Mouse (Mus musculus) neural tube, embryonic 14.5 days (tissue): Measurements from ENCODE around the gene Lipt2. TPM values are rescaled to one million over a fixed set of nuclear protein-coding genes. Genes with fewer than 3 reads are reported as not detected.
A peak's percentile ranks its signal among the peaks of the same experiment; 100 is the strongest.

ENCODE experiments used
- ATAC-seq: fragments of 200-750 bp; cut with Nextera tagmentation; 2 replicates; pipeline ENCODE4 v1.8.0; 2017; ENCODE audit warnings: low read depth, mild to moderate bottlenecking, moderate TSS enrichment, moderate library complexity
- H3K27ac ChIP-seq: fragments of 300-500 bp; sonication (generic); 2 replicates; pipeline ENCODE4 v1.5.1; 2014; ENCODE audit warnings: low read depth, mild to moderate bottlenecking, control low read depth, low read length, moderate library complexity, mixed read lengths
- H3K27me3 ChIP-seq: fragments of 300-500 bp; sonication (generic); 2 replicates; pipeline ENCODE4 v1.6.1; 2014; ENCODE audit warnings: low read length; ENCODE audit not compliant: control insufficient read depth, insufficient read depth
- H3K36me3 ChIP-seq: fragments of 300-500 bp; sonication (generic); 2 replicates; pipeline ENCODE4 v1.6.1; 2014; ENCODE audit warnings: low read length, mixed read lengths; ENCODE audit not compliant: control insufficient read depth, insufficient read depth
- H3K4me1 ChIP-seq: fragments of 300-500 bp; sonication (generic); 2 replicates; pipeline ENCODE4 v1.6.1; 2014; ENCODE audit warnings: low read length; ENCODE audit not compliant: control insufficient read depth, insufficient read depth
- H3K4me2 ChIP-seq: fragments of 300-500 bp; sonication (generic); 2 replicates; pipeline ENCODE4 v1.6.1; 2014; ENCODE audit warnings: mild to moderate bottlenecking, low read depth, low read length, control low read depth
- H3K4me3 ChIP-seq: fragments of 300-500 bp; sonication (generic); 2 replicates; pipeline ENCODE4 v1.5.1; 2014; ENCODE audit warnings: low read depth, low read length, control low read depth, mixed read lengths
- H3K9ac ChIP-seq: fragments of 300-500 bp; sonication (generic); replicated peaks from 2 replicates; pipeline ENCODE4 v1.6.1; 2014; ENCODE audit warnings: low read depth, mild to moderate bottlenecking, control low read depth, low read length, mixed read lengths
- H3K9me3 ChIP-seq: fragments of 300-500 bp; sonication (generic); 2 replicates; pipeline ENCODE4 v1.6.1; 2016; ENCODE audit warnings: low read length; ENCODE audit not compliant: control insufficient read depth
- WGBS: fragments of 180-500 bp; shearing (Covaris S2); extraction: QIAGEN DNeasy Blood & Tissue Kit; methylation state at CpG from one replicate; pipeline ENCODE4 v1.1.7; 2014; 5-methylcytosine and 5-hydroxymethylcytosine counted together
- polyA plus RNA-seq: library from polyadenylated mRNA; unstranded; fragments of >200 nt; fragmentation: Nextera tagmentation; extraction: Ambion mirVana; gene quantifications from 2 replicates; pipeline ENCODE4 v1.2.1, GENCODE M21; 2014

Gene Lipt2
- polyA plus RNA-seq, 1 experiment from 2014 or later, result 17.6 TPM

DNA sequence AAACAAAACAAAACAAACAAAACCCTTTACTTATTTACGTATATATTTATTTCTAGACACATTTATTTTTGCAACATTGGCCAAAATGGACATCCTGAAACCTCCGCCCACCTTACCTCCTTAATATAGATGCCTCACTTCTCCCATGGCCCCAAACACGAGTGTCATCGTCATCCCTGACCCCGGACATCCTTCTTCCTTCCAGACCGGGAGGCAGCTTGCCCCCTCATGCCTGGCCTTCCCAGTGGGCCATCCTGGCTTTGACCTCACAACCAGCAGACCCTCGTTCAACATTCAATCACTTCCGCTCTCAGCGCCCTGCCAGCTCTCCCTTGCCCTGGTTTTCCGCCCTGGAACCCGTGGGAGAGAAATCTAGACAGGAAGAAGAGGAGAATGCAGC is 8.5 kb upstream of the Lipt2 start:
- H3K4me3 ChIP-seq, result no peak overlapping the region
- no peak overlapping the region for H3K9ac ChIP-seq
- H3K27ac ChIP-seq, result no peak overlapping the region
- H3K36me3 ChIP-seq, result no peaks in the 10 kb centered on the region
- no peaks in the 10 kb centered on the region for H3K9me3 ChIP-seq
- no peaks in the 10 kb centered on the region for H3K27me3 ChIP-seq
- no peak overlapping the region for H3K4me2 ChIP-seq
- 80% methylated on average over 11 of the region's 11 CpGs for WGBS
- no peaks in the 10 kb centered on the region for H3K4me1 ChIP-seq
- no peak for ATAC-seq

DNA sequence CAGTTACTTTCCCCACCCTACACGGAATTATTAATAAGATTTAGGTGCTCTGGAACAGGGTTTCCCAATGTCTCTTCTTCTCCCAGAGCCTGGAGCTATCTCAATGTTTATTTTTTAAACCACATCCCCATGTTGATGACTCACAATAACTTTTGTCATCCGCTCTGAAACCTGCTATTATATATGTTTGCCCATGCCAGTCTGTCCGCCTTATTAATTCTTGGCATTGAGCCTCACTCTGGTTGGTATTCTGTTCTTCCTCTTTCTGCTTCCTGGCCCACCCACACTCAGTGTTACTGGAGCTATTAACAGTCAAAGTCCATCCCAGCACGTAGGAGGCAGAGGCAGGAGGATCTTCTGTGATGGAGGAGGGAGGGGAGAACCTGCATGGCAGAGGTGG is 1.4 kb upstream of the Lipt2 start:
- peaks cover 3% of the 10 kb centered on the region; the same call in 1 of the 2 replicates for H3K4me1 ChIP-seq
- ATAC-seq, result no peak
- no peaks in the 10 kb centered on the region for H3K9me3 ChIP-seq
- H3K27ac ChIP-seq, result no peak overlapping the region
- no peaks in the 10 kb centered on the region for H3K27me3 ChIP-seq
- H3K9ac ChIP-seq, result no peak overlapping the region
- 83% methylated on average over 4 of the region's 4 CpGs for WGBS
- no peak overlapping the region for H3K4me3 ChIP-seq
- no peak overlapping the region for H3K4me2 ChIP-seq
- no peaks in the 10 kb centered on the region for H3K36me3 ChIP-seq

DNA sequence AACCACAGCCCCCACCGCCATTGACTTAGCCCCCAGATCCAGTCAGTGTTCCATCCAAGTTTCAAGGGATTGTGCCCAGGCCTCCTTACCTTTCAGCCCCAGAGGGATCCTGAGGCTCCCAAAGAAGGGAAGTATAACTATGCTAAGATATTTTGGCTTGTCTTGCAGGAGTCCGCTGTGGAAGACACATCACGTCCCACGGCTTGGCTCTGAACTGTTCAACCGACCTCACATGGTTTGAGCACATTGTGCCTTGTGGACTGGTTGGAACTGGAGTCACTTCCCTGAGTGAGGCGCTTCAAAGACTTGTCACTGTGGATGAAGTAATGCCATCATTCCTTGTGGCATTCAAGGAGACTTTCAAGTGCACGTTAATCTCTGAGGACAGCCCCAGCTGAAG is 929 bp downstream of the Lipt2 start:
- Histone ChIP-seq H3K4me2 (peak overlapping the region; percentile 74), H3K36me3 (no peaks in the 10 kb centered on the region), H3K27me3 (no peaks in the 10 kb centered on the region), H3K4me3 (peak overlapping the region; percentile 83), H3K9me3 (no peaks in the 10 kb centered on the region), H3K27ac (peak overlapping the region; percentile 88), H3K9ac (peak overlapping the region; percentile 83), H3K4me1 (peaks cover 3% of the 10 kb centered on the region; the same call in 1 of the 2 replicates)
- ATAC-seq, result peak; percentile 12; the same call in 1 of the 2 replicates
- 72% methylated on average over 7 of the region's 7 CpGs for WGBS

DNA sequence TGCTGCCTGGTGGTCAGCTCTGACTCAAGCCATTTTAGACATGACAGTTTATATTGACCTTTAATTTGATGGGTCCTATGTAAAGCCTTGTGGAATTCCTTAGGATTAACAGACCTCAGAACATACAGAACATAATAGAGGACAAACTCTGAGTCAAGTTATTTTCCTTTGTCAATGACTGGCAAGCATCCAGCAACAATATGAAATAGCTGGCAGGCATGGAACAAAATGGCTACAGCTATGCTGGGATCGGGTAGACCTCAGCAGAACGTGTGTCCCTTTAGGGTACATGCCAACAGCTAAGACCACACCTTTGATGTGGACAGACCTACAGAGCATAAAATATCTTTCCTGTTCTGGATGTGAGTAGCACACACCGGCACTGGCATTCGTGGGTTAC is 4.4 kb downstream of the Lipt2 start:
- H3K36me3 ChIP-seq, result no peaks in the 10 kb centered on the region
- no peak overlapping the region for H3K9ac ChIP-seq
- H3K27ac ChIP-seq, result no peak overlapping the region
- H3K4me2 ChIP-seq, result no peak overlapping the region
- 82% methylated on average over 4 of the region's 4 CpGs for WGBS
- H3K9me3 ChIP-seq, result no peaks in the 10 kb centered on the region
- no peak overlapping the region for H3K4me3 ChIP-seq
- H3K4me1 ChIP-seq, result peaks cover 3% of the 10 kb centered on the region; the same call in 1 of the 2 replicates
- H3K27me3 ChIP-seq, result no peaks in the 10 kb centered on the region
- ATAC-seq, result no peak

DNA sequence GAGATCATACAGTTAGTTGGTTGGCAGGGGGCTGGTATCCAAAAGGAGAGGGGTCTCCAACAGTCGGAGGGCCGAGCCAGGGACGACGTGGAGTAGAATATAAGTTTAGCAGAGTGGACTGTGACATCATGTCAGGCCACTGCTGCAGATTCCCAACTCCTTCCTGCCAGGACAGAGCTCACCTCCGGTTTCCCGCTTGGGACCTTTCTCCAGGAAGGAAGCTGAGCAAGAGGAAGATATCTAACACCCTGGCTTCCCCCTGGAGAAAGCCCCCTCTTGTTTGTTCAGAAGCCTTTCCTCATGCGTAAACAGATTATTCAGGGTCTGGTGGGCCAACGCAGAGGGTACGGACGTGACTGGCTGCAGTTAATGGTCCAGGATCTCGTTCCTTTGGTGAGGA is 9.6 kb downstream of the Lipt2 start:
- ATAC-seq, result no peak
- Histone ChIP-seq H3K36me3 (no peaks in the 10 kb centered on the region), H3K4me2 (no peak overlapping the region), H3K27ac (no peak overlapping the region), H3K9me3 (no peaks in the 10 kb centered on the region), H3K4me3 (no peak overlapping the region), H3K27me3 (no peaks in the 10 kb centered on the region), H3K4me1 (no peaks in the 10 kb centered on the region), H3K9ac (no peak overlapping the region)
- 77% methylated on average over 11 of the region's 11 CpGs for WGBS

DNA sequence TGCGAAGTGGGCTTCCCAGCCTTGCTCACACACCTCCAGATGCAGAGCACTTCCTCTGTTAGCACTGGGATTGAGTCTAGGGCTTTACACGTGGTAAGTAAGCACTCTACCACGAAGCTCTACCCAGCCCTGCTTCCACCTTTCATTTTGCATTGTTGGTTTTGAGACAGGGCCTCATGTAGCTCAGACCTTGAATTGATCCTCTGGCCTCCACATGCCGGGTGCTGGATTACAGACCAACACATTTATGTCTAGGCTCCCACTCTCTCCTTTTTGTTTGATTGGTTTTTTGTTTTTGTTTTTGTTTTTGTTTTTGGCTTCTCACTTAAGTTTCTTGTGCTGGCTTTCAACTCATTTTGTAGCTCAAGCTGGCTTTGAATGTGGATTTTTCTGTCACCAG is 11.7 kb downstream of the Lipt2 start:
- no peak overlapping the region for H3K4me3 ChIP-seq
- no peaks in the 10 kb centered on the region for H3K27me3 ChIP-seq
- no peak overlapping the region for H3K4me2 ChIP-seq
- H3K27ac ChIP-seq, result no peak overlapping the region
- no peak for ATAC-seq
- H3K9me3 ChIP-seq, result no peaks in the 10 kb centered on the region
- H3K36me3 ChIP-seq, result no peaks in the 10 kb centered on the region
- H3K4me1 ChIP-seq, result no peaks in the 10 kb centered on the region
- 61% methylated on average over 4 of the region's 4 CpGs for WGBS
- no peak overlapping the region for H3K9ac ChIP-seq

DNA sequence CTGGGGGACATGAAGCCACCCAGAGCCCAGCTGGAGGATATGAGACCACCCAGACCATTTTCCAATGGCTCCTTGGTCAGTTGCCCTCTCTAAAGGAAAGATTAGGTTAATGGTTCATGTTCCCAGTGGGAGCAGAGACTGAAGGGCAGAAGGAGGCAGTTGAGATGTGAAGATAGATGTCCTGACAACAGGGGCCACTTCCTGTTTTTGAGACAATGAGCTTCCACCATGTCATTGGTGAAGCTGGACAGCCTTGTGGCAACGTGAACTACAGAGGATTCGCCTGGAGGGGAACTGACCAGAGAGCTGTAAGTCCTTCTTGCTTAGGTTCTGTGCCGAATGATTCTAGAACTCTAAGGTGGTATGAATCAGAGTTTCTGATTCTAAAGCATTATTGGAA is 17.2 kb downstream of the Lipt2 start, which contains the start of gene Kcne3:
Gene Kcne3, plus strand, starts transcription at position 234 of the 400 bp plus-strand sequence.
- WGBS, result 66% methylated on average over 3 of the region's 3 CpGs
- no peak for ATAC-seq
- Histone ChIP-seq H3K4me2 (no peak within 1 kb of the TSS), H3K4me1 (peaks cover 9% of the 10 kb centered on the region; the same call in 1 of the 2 replicates), H3K9ac (no peak within 1 kb of the TSS), H3K9me3 (no peaks in the 10 kb centered on the region), H3K36me3 (no peaks in the 10 kb centered on the region), H3K4me3 (no peak within 1 kb of the TSS), H3K27me3 (peaks cover 16% of the 10 kb centered on the region), H3K27ac (no peak within 1 kb of the TSS)

DNA sequence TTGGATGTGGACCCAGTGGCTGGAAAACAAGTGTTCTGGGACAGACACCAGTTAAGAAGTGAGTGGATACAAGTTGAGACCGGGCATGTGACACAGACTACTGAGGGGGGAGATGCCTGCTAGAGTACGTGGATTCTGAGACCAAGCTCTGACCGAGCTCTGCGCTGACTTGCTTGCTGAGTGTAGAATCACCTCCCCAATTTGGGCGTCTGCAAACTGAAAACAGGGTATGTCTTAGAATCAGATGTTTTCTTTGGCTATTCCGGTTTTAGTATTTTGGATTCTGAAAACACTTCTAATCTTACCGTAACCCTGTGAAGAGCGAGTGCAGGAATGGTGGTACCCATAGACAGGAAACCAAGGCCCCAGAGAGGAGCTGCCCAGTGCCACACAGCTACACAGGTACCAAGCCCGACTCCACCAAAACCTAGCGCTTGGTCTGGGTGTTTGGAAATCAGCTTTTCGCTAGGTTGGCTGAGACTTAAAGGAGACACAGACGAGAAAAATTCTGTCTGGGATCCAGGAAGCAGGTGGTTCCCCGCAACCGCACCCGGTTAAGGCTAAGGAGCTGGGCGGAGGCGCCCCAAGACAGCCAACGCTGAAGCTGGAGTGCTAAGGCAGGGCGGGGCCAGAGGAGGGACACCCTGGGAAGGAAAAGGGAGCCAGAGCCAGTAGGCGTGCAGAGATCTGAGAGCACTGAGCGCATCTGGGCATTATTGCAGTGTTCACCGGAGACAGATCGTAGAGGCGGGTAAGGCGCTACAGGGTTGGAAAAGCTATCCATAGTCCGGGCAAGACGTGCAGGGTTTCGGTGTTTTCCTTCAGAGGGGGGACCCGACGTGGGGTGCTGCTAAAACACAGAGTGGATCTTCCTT is 19.2 kb downstream of the Lipt2 start:
- no peak overlapping the region for H3K27ac ChIP-seq
- peak; percentile 78 for ATAC-seq
- H3K4me2 ChIP-seq, result peak overlapping the region; percentile 62
- peak overlapping the region; percentile 29 for H3K4me3 ChIP-seq
- no peaks in the 10 kb centered on the region for H3K9me3 ChIP-seq
- H3K27me3 ChIP-seq, result peaks cover 16% of the 10 kb centered on the region
- H3K9ac ChIP-seq, result peak overlapping the region; percentile 33; the same call in 1 of the 2 replicates
- H3K4me1 ChIP-seq, result peaks cover 9% of the 10 kb centered on the region; the same call in 1 of the 2 replicates
- no peaks in the 10 kb centered on the region for H3K36me3 ChIP-seq
- WGBS, result 11% methylated on average over 30 of the region's 30 CpGs

DNA sequence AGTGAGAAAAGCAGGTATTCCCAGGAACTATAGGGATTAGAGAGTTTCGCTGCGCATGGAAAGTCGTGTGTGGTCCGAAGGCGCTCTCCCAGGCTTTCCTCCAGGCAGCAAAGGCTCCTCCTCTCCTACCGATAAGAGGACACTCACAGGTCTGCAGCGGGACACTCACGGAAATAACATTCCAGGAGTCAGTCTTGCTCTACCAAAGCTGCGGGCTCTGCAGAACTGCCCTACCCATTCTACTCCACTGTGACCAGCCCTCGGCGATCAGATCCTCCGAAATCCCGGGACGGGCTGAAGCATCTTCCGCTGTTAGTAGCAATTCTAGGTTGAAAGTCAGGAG is 19.8 kb downstream of the Lipt2 start:
- H3K4me3 ChIP-seq, result peak overlapping the region; percentile 29
- peaks cover 16% of the 10 kb centered on the region for H3K27me3 ChIP-seq
- H3K9me3 ChIP-seq, result no peaks in the 10 kb centered on the region
- H3K9ac ChIP-seq, result no peak overlapping the region
- peak overlapping the region; percentile 62 for H3K4me2 ChIP-seq
- WGBS, result 1% methylated on average over 15 of the region's 15 CpGs
- no peak overlapping the region for H3K27ac ChIP-seq
- no peak for ATAC-seq
- H3K4me1 ChIP-seq, result peaks cover 9% of the 10 kb centered on the region; the same call in 1 of the 2 replicates
- H3K36me3 ChIP-seq, result no peaks in the 10 kb centered on the region
